Mouse (Mus musculus) urinary bladder, adult 2 months (tissue): ENCODE measurements around the gene 9230110F15Rik. TPM values are rescaled to one million over a fixed set of nuclear protein-coding genes. Genes with fewer than 3 reads are reported as not detected.
"Not testable (repeated sequence)": the region's sequence is repeated elsewhere in the genome, so short reads cannot be mapped to it uniquely, and the experiment has no call there.

Source experiments
- DNase-seq: peaks from one replicate; pipeline ENCODE4 v3.0.0; 2022; ENCODE audit warnings: low spot score
- polyA plus RNA-seq: library from polyadenylated mRNA; depleted of rRNA; stranded (reverse); fragments of >200 nt; gene quantifications from 2 replicates; pipeline ENCODE4 v1.2.3, GENCODE M21; 2012; rRNA removed

9230110F15Rik gene
- polyA plus RNA-seq, result not detected in 2 replicates

DNA sequence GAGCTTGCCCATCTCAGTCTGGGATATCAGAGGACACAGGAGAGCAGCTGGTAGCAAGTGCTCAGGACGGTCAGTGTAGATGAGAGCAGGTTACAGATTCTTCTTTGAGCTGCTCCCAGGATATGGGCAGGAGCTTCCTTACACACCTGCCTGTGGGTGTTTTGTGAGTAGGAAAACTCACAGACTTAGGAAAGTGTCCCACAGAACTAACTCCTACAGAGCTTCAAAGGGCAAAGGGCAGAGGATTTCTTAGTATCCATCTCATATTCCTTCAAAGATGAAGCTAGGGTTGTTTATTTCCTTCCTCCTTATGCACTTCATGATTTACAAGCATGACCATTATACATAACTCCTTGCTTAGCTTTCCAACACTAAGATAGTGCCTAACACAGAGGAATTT lies at the start of gene 9230110F15Rik:
Gene 9230110F15Rik, minus strand, starts transcription at position 101 of the 400 bp plus-strand sequence.
- no peak for DNase-seq

- not testable (repeated sequence) for DNase-seq
Observed at GRCm38 (mm10) chr9:35893112-35893511, 49.2 kb upstream of the 9230110F15Rik start.

GRCm38 (mm10) chr9:35817881-35818280 lies 26.1 kb downstream of the 9230110F15Rik start:
- not testable (repeated sequence) for DNase-seq

- no peak for DNase-seq
Observed at GRCm38 (mm10) chr9:35798146-35798545, 45.8 kb downstream of the 9230110F15Rik start.

GRCm38 (mm10) chr9:35790001-35790400 lies 53.9 kb downstream of the 9230110F15Rik start, which contains the start of the genes Gm27235 and D730048I06Rik:
Gene Gm27235, minus strand, starts transcription at chr9:35790101.
Gene D730048I06Rik, minus strand, starts transcription at chr9:35790112.
- DNase-seq, result no peak

Other genes with a start within 250 kb of the 9230110F15Rik start
- gene Pate4, start 232.2 kb downstream of the 9230110F15Rik start, polyA plus RNA-seq, result not detected in 2 replicates
- not detected in 2 replicates for gene Pate3, start 195.9 kb downstream of the 9230110F15Rik start, polyA plus RNA-seq
- not detected in 2 replicates for gene Pate1, start 156.8 kb downstream of the 9230110F15Rik start, polyA plus RNA-seq
- gene Gm17677, start 103.1 kb downstream of the 9230110F15Rik start, polyA plus RNA-seq, result not detected in 2 replicates
- gene Gm17727, start 66.0 kb downstream of the 9230110F15Rik start, polyA plus RNA-seq, result not detected in 2 replicates
- not detected in 2 replicates for gene Gm27235, start 54.0 kb downstream of the 9230110F15Rik start, polyA plus RNA-seq
- gene D730048I06Rik, start 54.0 kb downstream of the 9230110F15Rik start, polyA plus RNA-seq, result not detected in 2 replicates
- not detected in 2 replicates for gene 9230113P08Rik, start 64.3 kb upstream of the 9230110F15Rik start, polyA plus RNA-seq